ENCODE assay signal across 27 mouse cellular contexts in the genomic region with DNA sequence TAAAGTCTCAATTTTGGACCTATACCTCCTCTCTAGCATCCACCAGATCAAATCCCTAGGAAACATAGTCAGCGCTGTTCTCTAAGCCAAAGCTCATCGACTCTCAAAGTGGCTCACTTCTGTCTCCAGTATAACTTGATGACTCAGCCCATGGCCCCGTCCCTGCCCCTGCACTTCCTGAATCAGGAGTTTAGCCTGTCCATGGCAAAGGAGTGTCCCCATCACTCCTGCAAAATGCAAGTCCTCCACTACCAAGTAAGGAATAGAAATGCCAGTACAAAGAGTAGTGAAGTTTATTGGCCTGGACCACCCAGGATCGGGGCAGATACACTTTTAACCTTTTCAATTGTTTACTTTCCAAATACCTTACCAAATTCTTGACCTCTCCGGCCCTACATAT.
A peak's percentile ranks its signal among the peaks of the same experiment; 100 is the strongest.
DNase-seq lines count a peak whose midpoint lies in the region; ATAC-seq lines count a peak whose summit lies in the region.
"Had no signal": no experiment of that assay in that cellular context is flagged by ENCODE, and none has a peak within 500 bp of the region (broad histone marks: within the 10 kb centered on the region; RNA-seq: fewer than 3 reads in every experiment).

No protein-coding gene starts in this region.

- no peaks in the 10 kb centered on the region for H3K9me3 ChIP-seq in kidney, embryonic 14.5 days (ENCODE audit: control insufficient read depth, low read length)
- no peaks in the 10 kb centered on the region for H3K9me3 ChIP-seq in neural tube, embryonic 15.5 days (replicated peaks)
- H3K9me3 ChIP-seq: embryonic facial prominence, embryonic 15.5 days; forebrain, embryonic 12.5 days; heart, embryonic 10.5 days; heart, embryonic 15.5 days; hindbrain, embryonic 13.5 days; limb, embryonic 13.5 days; lung, embryonic 15.5 days; midbrain, embryonic 13.5 days had no signal

- no peaks in the 10 kb centered on the region for H3K4me1 ChIP-seq in kidney, embryonic 14.5 days (ENCODE audit: control insufficient read depth, insufficient read depth, low read length)
- H3K4me1 ChIP-seq in neural tube, embryonic 15.5 days, result no peaks in the 10 kb centered on the region
- H3K4me1 ChIP-seq: embryonic facial prominence, embryonic 15.5 days; forebrain, embryonic 12.5 days; heart, embryonic 10.5 days; heart, embryonic 15.5 days; hindbrain, embryonic 13.5 days; megakaryocyte, embryonic 14.5 days; midbrain, embryonic 13.5 days had no signal

- ATAC-seq in kidney, embryonic 14.5 days (ENCODE audit: low FRiP score, low TSS enrichment), result peak; percentile 78
- no peak for ATAC-seq in neural tube, embryonic 15.5 days (ENCODE audit: low FRiP score)
- ATAC-seq: forebrain, postnatal 0 days; intestine, embryonic 16.5 days; midbrain, embryonic 13.5 days; Patski had no signal

- H3K9ac ChIP-seq in kidney, embryonic 14.5 days (ENCODE audit: low read depth, low read length), result no peak overlapping the region
- H3K9ac ChIP-seq in neural tube, embryonic 15.5 days (replicated peaks), result no peak overlapping the region
- H3K9ac ChIP-seq: embryonic facial prominence, embryonic 15.5 days; forebrain, embryonic 12.5 days; forebrain, postnatal 0 days; heart, embryonic 15.5 days; hindbrain, embryonic 13.5 days; limb, embryonic 13.5 days; lung, embryonic 15.5 days; midbrain, embryonic 13.5 days had no signal

- DNase-seq in kidney, adult 8-10 months, result no peak
- DNase-seq in neural tube, embryonic 10.5 days (ENCODE audit: extremely low spot score, low spot score), result peak; percentile 27
- peak; percentile 53 for DNase-seq in embryo, embryonic 10.5 days (ENCODE audit: low spot score)
- DNase-seq in yolk sac, embryonic 10.5 days (ENCODE audit: low spot score), result peak; percentile 33
- no peak for DNase-seq in frontal cortex, postnatal 25 days (ENCODE audit: low spot score in 2 of 2)
- DNase-seq in ovary, postnatal 10 days (ENCODE audit: low spot score), result no peak
- DNase-seq: cerebellum, adult 8-10 months; cerebellum, postnatal 25 days; forebrain, postnatal 0 days; gastrocnemius, postnatal 10 days; lung, postnatal 4 days; spleen, adult 18-20 months; thymus, postnatal 25 days had no signal

- H3K36me3 ChIP-seq in kidney, embryonic 14.5 days (ENCODE audit: control insufficient read depth, insufficient read depth, low read length), result no peaks in the 10 kb centered on the region
- H3K36me3 ChIP-seq in neural tube, embryonic 15.5 days, result no peaks in the 10 kb centered on the region
- H3K36me3 ChIP-seq: embryonic facial prominence, embryonic 15.5 days; forebrain, embryonic 12.5 days; heart, embryonic 10.5 days; heart, embryonic 15.5 days; hindbrain, embryonic 13.5 days; limb, embryonic 13.5 days; lung, embryonic 15.5 days; midbrain, embryonic 13.5 days had no signal

- H3K27ac ChIP-seq in kidney, embryonic 14.5 days (ENCODE audit: low read depth, low read length), result no peak overlapping the region
- no peak overlapping the region for H3K27ac ChIP-seq in neural tube, embryonic 15.5 days (replicated peaks)
- H3K27ac ChIP-seq: embryonic facial prominence, embryonic 15.5 days; forebrain, embryonic 12.5 days; heart, embryonic 10.5 days; heart, embryonic 15.5 days; hindbrain, embryonic 13.5 days; limb, embryonic 13.5 days; lung, embryonic 15.5 days; midbrain, embryonic 13.5 days had no signal

- no peak overlapping the region for H3K4me2 ChIP-seq in kidney, embryonic 14.5 days (replicated peaks; ENCODE audit: low read depth, low read length)
- no peak overlapping the region for H3K4me2 ChIP-seq in neural tube, embryonic 15.5 days
- H3K4me2 ChIP-seq: embryonic facial prominence, embryonic 15.5 days; forebrain, embryonic 12.5 days; heart, embryonic 15.5 days; hindbrain, embryonic 13.5 days; limb, embryonic 13.5 days; liver, embryonic 11.5 days; lung, embryonic 15.5 days; midbrain, embryonic 13.5 days had no signal

- H3K4me3 ChIP-seq in kidney, embryonic 14.5 days (ENCODE audit: low read length), result no peak overlapping the region
- no peak overlapping the region for H3K4me3 ChIP-seq in neural tube, embryonic 15.5 days (replicated peaks)
- H3K4me3 ChIP-seq: embryonic facial prominence, embryonic 15.5 days; forebrain, embryonic 12.5 days; heart, embryonic 10.5 days; heart, embryonic 15.5 days; hindbrain, embryonic 13.5 days; limb, embryonic 13.5 days; lung, embryonic 15.5 days; megakaryocyte, embryonic 14.5 days; midbrain, embryonic 13.5 days had no signal

- no peaks in the 10 kb centered on the region for H3K27me3 ChIP-seq in kidney, embryonic 14.5 days (ENCODE audit: control insufficient read depth, insufficient read depth, low read length)
- H3K27me3 ChIP-seq in neural tube, embryonic 15.5 days (replicated peaks), result no peaks in the 10 kb centered on the region
- H3K27me3 ChIP-seq: embryonic facial prominence, embryonic 15.5 days; forebrain, embryonic 12.5 days; heart, embryonic 15.5 days; hindbrain, embryonic 13.5 days; limb, embryonic 13.5 days; lung, embryonic 15.5 days; megakaryocyte, embryonic 14.5 days; midbrain, embryonic 13.5 days; Patski had no signal

- 39% methylated on average over 5 of the region's 5 CpGs for WGBS in kidney, embryonic 14.5 days
- 68% methylated on average over 5 of the region's 5 CpGs for WGBS in neural tube, embryonic 15.5 days

Comparison
In these comparisons a context has a peak if more than half of its experiments do, and no peak if none do; other contexts are left out.
1. DNase-seq: peak in neural tube, embryonic 10.5 days (single experiment), embryo, embryonic 10.5 days (single experiment) and yolk sac, embryonic 10.5 days (single experiment); none in kidney, adult 8-10 months (0 of 2), frontal cortex, postnatal 25 days (0 of 2) and ovary, postnatal 10 days (single experiment).